Mouse (Mus musculus) cerebellum, adult 2 months (tissue): ENCODE measurements at regions not wholly inside any gene's neighbourhood (a gene's known extent, or its start where the extent isn't known, plus 50 kb on each side); places are given as distances from the start of the nearest gene placed in this dataset.

Experiments used
- DNase-seq, 2 experiments: peaks; one replicate each; pipeline ENCODE4 v3.0.0; 2021
- H3K27ac ChIP-seq: fragments of 200-500 bp; 2 replicates; pipeline ENCODE4 v1.5.1; 2012; ENCODE audit warnings: low read length, control low read depth, inconsistent platforms; ENCODE audit not compliant: insufficient read depth
- H3K27me3 ChIP-seq: fragments of 200-500 bp; 2 replicates; pipeline ENCODE4 v1.6.1; 2012; ENCODE audit warnings: inconsistent platforms, mild to moderate bottlenecking, low read length, moderate library complexity; ENCODE audit not compliant: control insufficient read depth, insufficient read depth
- H3K4me1 ChIP-seq: fragments of 200-500 bp; 2 replicates; pipeline ENCODE4 v1.6.1; 2011; ENCODE audit warnings: low read length; ENCODE audit not compliant: control insufficient read depth, insufficient read depth
- H3K4me3 ChIP-seq: fragments of 200-500 bp; replicated peaks from 2 replicates; pipeline ENCODE3; 2011; ENCODE audit warnings: mild to moderate bottlenecking, low read depth, low read length, control low read depth; ENCODE audit not compliant: insufficient read depth
- CTCF ChIP-seq: fragments of 200-500 bp; IDR thresholded peaks from 2 replicates; pipeline ENCODE4 v1.5.1; 2011; ENCODE audit warnings: low read depth, mild to moderate bottlenecking, control low read depth, low read length, moderate library complexity, borderline replicate concordance; ENCODE audit not compliant: insufficient read depth
- POLR2A ChIP-seq: fragments of 200-500 bp; IDR thresholded peaks from 2 replicates; pipeline ENCODE4 v1.6.1; 2011; ENCODE audit warnings: low read length, control low read depth, borderline replicate concordance; ENCODE audit not compliant: insufficient read depth
- WGBS: fragments of 180-500 bp; shearing (Covaris S2); methylation state at CpG from one replicate; pipeline ENCODE4 v1.1.7; 2018; 5-methylcytosine and 5-hydroxymethylcytosine counted together

DNA sequence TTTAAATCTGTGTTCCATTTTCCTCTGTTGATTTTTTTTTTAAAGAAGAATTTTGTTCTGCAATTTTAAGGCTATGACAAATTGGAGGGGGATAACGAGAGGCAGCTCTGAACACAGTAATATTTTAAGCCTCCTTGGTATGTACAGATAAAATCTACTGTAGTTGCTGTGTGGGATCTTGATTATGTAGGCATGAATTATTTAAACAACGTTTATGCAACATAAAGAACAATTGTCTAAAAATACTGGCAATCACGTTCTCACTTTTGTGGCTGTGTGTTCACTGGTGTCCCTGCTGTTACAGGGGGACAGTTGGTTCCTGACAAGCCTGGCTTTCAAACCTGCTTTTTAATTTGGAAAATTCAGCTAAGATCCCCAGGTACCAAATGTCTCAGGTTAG, 79.3 kb downstream of the Aldh8a1 start:
- WGBS = 41% methylated on average over 3 of the region's 3 CpGs
- no peak overlapping the region for H3K27ac ChIP-seq
- DNase-seq = no peak
- H3K27me3 ChIP-seq = no peaks in the 10 kb centered on the region
- TF ChIP-seq CTCF (no peak), POLR2A (no peak)
- no peaks in the 10 kb centered on the region for H3K4me1 ChIP-seq
- no peak overlapping the region for H3K4me3 ChIP-seq

DNA sequence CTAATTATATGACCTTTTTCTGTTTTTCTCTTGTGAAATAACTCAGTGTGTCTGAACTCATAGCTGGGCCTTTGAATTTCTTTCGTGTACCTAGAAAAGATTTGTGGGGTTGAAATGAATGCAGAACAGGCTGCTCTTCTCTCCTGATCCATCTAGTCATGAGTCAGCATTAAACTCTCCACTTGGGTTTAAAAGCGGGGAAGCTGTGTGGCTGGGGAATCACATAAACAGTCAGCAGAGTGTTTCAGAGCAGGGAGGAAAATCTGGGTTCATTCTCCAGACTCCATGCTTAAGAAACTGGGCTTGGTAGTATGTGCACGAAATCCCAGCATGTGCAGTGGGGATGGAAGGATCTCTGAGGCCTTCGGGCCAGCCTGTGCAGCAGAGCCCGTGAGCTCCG, 79.9 kb downstream of the Aldh8a1 start:
- 81% methylated on average over 6 of the region's 6 CpGs for WGBS
- Histone ChIP-seq H3K27ac (no peak overlapping the region), H3K27me3 (no peaks in the 10 kb centered on the region), H3K4me3 (no peak overlapping the region), H3K4me1 (no peaks in the 10 kb centered on the region)
- DNase-seq = no peak
- TF ChIP-seq CTCF (no peak), POLR2A (no peak)

DNA sequence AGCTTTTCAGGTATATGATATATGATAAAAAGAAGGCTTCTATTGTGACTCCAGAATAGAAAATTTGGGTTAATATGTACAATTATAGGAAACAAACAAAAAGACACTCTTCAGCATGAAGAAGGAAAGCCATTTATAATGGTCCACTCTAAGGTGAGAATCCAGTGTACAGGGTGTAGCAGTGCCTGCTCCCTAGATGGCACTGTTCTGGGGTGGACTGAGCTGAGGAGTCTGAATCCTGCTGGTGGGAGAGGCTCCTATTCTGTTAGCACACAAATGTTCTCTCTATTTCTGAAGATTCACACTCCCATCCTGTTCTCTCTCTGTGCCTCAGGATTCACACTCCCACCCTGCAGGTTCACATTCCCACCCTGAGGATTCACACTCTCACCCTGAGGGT, 81.5 kb downstream of the Aldh8a1 start:
- TF ChIP-seq POLR2A (no peak), CTCF (0 out of 2 replicates have a peak, but pooled peaks have one; percentile 28)
- H3K4me1 ChIP-seq = no peaks in the 10 kb centered on the region
- no peak overlapping the region for H3K4me3 ChIP-seq
- H3K27me3 ChIP-seq = no peaks in the 10 kb centered on the region
- H3K27ac ChIP-seq = no peak overlapping the region
- DNase-seq = no peak

DNA sequence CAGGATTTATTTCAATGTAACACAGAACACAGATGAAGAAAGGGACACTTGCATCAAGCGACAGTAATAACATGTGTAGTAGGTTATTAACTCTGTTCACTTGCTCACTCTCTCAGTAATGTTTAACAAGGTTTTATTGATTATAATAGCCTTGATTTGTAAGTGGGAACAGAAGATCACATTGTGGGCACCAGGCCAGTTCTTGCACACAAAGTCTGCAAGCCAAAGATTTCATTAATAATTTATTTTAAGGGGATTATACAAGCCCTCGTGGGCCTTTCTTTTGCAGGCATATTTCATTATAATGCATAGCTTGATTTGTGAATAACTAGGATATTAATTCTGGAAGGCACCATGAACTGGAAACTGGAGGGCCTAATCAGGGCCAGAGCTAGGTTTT, 83.0 kb downstream of the Aldh8a1 start:
- Histone ChIP-seq H3K27me3 (no peaks in the 10 kb centered on the region), H3K27ac (no peak overlapping the region), H3K4me3 (no peak overlapping the region), H3K4me1 (no peaks in the 10 kb centered on the region)
- no peak for TF ChIP-seq CTCF
- no peak for TF ChIP-seq POLR2A
- DNase-seq = no peak
- WGBS = 52% methylated on average over 2 of the region's 2 CpGs

DNA sequence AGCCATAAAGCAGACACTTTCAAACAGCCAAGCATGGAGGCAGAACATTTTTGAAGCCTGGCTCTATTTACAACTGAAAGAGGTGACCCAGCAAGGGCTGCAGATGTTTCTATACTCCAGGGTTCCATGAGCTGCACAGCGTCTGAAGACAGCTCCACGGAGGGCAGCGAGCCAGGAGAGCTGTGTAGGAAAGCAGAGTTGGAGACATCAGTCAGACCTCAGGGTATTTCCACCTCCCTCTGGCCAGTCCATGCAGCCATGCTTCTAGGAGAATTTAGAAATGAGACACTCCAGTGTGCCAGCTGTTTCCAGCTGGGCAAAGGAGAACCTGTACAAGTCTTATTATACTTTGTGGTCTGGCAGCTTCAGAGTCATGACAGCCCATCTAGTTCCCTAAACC, 85.8 kb downstream of the Aldh8a1 start:
- no peak overlapping the region for H3K27ac ChIP-seq
- no peaks in the 10 kb centered on the region for H3K27me3 ChIP-seq
- H3K4me1 ChIP-seq = no peaks in the 10 kb centered on the region
- H3K4me3 ChIP-seq = no peak overlapping the region
- 30% methylated on average over 3 of the region's 3 CpGs for WGBS
- TF ChIP-seq POLR2A (no peak), CTCF (no peak)
- no peak for DNase-seq

DNA sequence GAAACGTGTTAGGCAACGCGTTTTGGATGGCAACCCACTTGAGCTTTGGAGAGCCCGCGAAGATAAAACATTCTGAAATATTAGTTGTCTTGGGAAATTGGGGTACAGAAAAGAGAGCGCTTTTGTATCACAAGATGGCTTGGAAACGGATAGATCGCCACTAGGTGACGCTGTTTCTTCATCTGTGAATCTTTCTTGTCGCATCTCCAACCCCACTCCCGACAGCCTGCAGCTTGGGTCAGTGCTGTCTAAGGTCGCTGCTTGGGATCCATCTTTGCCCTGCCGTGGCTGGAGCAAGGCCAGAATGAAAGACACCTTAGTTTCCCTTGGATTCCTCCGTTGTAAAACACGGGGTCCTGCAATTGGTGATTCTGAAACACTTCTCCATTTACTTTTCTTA, 88.3 kb downstream of the Aldh8a1 start:
- Histone ChIP-seq H3K4me1 (no peaks in the 10 kb centered on the region), H3K4me3 (peak overlapping the region; percentile 6), H3K27me3 (no peaks in the 10 kb centered on the region), H3K27ac (no peak overlapping the region)
- peak; percentile 90 for TF ChIP-seq CTCF
- no peak for TF ChIP-seq POLR2A
- DNase-seq = peak; percentile 76 to 81
- WGBS = 1% methylated on average over 15 of the region's 15 CpGs

DNA sequence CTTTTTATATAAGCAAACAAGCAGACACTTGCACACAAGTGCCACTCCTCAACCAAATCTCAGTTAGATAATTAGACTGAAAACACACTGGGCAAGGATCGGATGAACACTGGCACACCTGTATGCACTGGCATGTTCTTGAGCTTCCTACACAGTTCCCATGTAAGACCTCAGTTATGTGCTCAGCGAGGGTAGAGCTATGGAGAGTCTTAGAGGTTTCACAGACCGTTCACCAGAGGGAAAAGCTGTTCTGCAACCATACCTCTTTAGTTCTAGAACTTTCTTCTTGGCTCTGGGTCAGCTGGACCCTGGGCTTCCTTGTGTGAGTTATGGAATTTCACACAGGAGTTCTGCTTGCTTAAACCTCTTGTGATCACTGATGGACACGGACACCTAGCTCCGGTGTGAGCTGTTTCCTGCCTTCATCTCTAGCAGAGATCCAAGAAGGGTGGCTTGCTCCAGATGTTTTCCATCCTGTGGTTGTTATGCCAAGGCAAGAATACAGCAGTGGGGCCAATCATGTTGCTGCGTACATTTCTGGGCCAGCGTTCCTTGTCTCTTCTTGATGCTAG, 88.8 kb downstream of the Aldh8a1 start:
- 57% methylated on average over 7 of the region's 7 CpGs for WGBS
- DNase-seq = no peak
- Histone ChIP-seq H3K4me1 (no peaks in the 10 kb centered on the region), H3K4me3 (no peak overlapping the region), H3K27me3 (no peaks in the 10 kb centered on the region), H3K27ac (no peak overlapping the region)
- TF ChIP-seq CTCF (no peak), POLR2A (no peak)

DNA sequence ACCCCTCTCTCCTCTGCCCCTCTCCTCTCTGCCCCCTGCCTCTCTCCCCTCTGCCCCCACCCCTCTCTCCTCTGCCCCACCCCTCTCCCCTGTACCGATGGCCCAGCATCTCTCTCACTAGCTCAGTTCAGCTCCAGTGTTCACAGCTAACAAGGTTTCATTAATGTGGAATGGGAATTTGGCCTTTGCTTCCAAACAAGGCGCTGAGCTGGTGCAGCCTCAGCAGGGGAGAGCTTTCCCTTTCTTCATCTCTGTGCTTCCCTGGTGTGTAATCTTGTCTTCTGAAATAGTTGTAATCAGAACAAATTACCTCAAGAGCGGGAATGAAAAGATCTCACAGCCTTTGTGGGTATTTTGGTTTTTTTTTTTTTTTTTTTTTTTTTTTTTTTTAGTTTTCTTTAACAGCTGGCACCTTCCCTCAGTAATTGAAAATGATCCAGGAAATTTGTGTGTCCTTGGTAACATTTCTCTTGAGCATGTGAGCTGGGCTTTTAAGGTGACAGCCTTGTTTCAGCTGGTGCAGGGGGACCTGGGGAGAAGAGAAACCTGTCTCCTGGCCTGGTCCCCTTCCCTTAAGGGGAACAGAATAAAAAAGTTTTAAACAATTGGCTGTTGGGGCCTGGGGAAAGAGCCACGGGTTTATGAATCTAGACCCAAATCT, 90.5 kb downstream of the Aldh8a1 start:
- WGBS = 28% methylated on average over 4 of the region's 4 CpGs
- Histone ChIP-seq H3K27me3 (no peaks in the 10 kb centered on the region), H3K27ac (no peak overlapping the region), H3K4me1 (no peaks in the 10 kb centered on the region), H3K4me3 (no peak overlapping the region)
- no peak for DNase-seq
- no peak for TF ChIP-seq POLR2A
- TF ChIP-seq CTCF = no peak
